Mouse (Mus musculus) G1E (cell line): ENCODE data around the gene Guca1a. TPM values are rescaled to one million over a fixed set of nuclear protein-coding genes. Genes with fewer than 3 reads are reported as not detected.

ENCODE experiments used
- ATAC-seq: 2 replicates; pipeline ENCODE4 v1.8.0; 2016; ENCODE audit warnings: mild to moderate bottlenecking; ENCODE audit not compliant: insufficient number of reproducible peaks, poor library complexity, low FRiP score, severe bottlenecking; ENCODE audit errors: extremely low read depth
- DNase-seq: peaks from one replicate; pipeline ENCODE4 v3.0.0; 2012; ENCODE audit warnings: low spot score
- H3K27me3 ChIP-seq: 2 replicates; pipeline ENCODE4 v1.6.1; 2012; ENCODE audit warnings: mild to moderate bottlenecking, low read length, inconsistent platforms; ENCODE audit not compliant: insufficient read depth
- H3K36me3 ChIP-seq: replicated peaks from 2 replicates; pipeline ENCODE3; 2012; ENCODE audit warnings: mild to moderate bottlenecking, inconsistent platforms
- H3K4me1 ChIP-seq: 2 replicates; pipeline ENCODE4 v1.6.1; 2012; ENCODE audit warnings: low read depth, low read length, inconsistent platforms, mixed read lengths; ENCODE audit not compliant: insufficient read depth
- H3K4me3 ChIP-seq: 2 replicates; pipeline ENCODE4 v1.5.1; 2012; ENCODE audit warnings: low read depth, mild to moderate bottlenecking, inconsistent platforms, low read length, moderate library complexity, mixed read lengths
- H3K9me3 ChIP-seq: replicated peaks from 2 replicates; pipeline ENCODE4 v1.6.1; 2012; ENCODE audit warnings: inconsistent platforms
- CTCF ChIP-seq: IDR thresholded peaks from 2 replicates; pipeline ENCODE4 v1.5.1; 2012; ENCODE audit warnings: low read depth, low read length, inconsistent platforms, mixed read lengths
- GATA1 ChIP-seq: IDR thresholded peaks from 2 replicates; pipeline ENCODE4 v1.6.1; 2012; ENCODE audit warnings: borderline replicate concordance, low read length, inconsistent platforms, mixed read lengths
- GATA2 ChIP-seq: IDR thresholded peaks from 2 replicates; pipeline ENCODE4 v1.6.1; 2012; ENCODE audit warnings: low read depth, low read length, inconsistent platforms, borderline replicate concordance
- POLR2AphosphoS5 ChIP-seq: IDR thresholded peaks from 2 replicates; pipeline ENCODE4 v1.6.1; 2012; ENCODE audit warnings: low read depth, low read length, inconsistent platforms; ENCODE audit not compliant: insufficient replicate concordance
- TAL1 ChIP-seq: conservative IDR thresholded peaks from 2 replicates; pipeline ENCODE4 v1.6.1; 2012; ENCODE audit warnings: low read depth, low read length, inconsistent platforms, mixed read lengths
- polyA plus RNA-seq: library from polyadenylated mRNA; stranded (reverse); fragments of >175 nt; gene quantifications from 2 replicates; pipeline ENCODE4 v1.2.3, GENCODE M21; 2012
- total RNA-seq, 2 experiments: library from RNA; stranded (forward) in 1 of 2; stranded (reverse) in 1 of 2; fragments of 200-1000 nt in 1 of 2; fragments of >200 nt in 1 of 2; fragmentation: Nextera tagmentation in 1 of 2; gene quantifications; 2 replicates each; pipeline ENCODE4 v1.2.3; 2014 to 2017

Guca1a gene
- total and polyA plus RNA-seq, 3 experiments, result 0.08 TPM; not detected in 2

GRCm38 (mm10) chr17:47395376-47395913 lies 4.9 kb downstream of the Guca1a start:
- DNase-seq (peak; percentile 23), ATAC-seq (no peak)
- TF ChIP-seq POLR2AphosphoS5, result no peak
- TF ChIP-seq TAL1, result no peak
- no peak for TF ChIP-seq GATA2
- TF ChIP-seq GATA1, result no peak
- no peak for TF ChIP-seq CTCF
- no peaks in the 10 kb centered on the region for H3K9me3 ChIP-seq
- H3K4me1 ChIP-seq, result peaks cover 14% of the 10 kb centered on the region
- peak overlapping the region; percentile 68 for H3K4me3 ChIP-seq
- H3K36me3 ChIP-seq, result no peaks in the 10 kb centered on the region
- H3K27me3 ChIP-seq, result peaks cover 30% of the 10 kb centered on the region

- TF ChIP-seq TAL1, result no peak
- no peak for TF ChIP-seq GATA2
- TF ChIP-seq GATA1, result no peak
- no peak for TF ChIP-seq CTCF
- no peak for TF ChIP-seq POLR2AphosphoS5
- H3K9me3 ChIP-seq, result no peaks in the 10 kb centered on the region
- DNase-seq, result no peak
- H3K27me3 ChIP-seq, result peaks cover 30% of the 10 kb centered on the region
- H3K36me3 ChIP-seq, result no peaks in the 10 kb centered on the region
- H3K4me3 ChIP-seq, result no peak overlapping the region
- ATAC-seq, result no peak
- H3K4me1 ChIP-seq, result peaks cover 14% of the 10 kb centered on the region
Observed at GRCm38 (mm10) chr17:47394223-47394869, 6.0 kb downstream of the Guca1a start.

- Histone ChIP-seq H3K27me3 (peaks cover 5% of the 10 kb centered on the region; the same call in 1 of the 2 replicates), H3K4me1 (no peaks in the 10 kb centered on the region), H3K36me3 (peaks cover 7% of the 10 kb centered on the region), H3K9me3 (peaks cover 3% of the 10 kb centered on the region), H3K4me3 (no peak overlapping the region)
- no peak for ATAC-seq
- no peak for DNase-seq
- TF ChIP-seq CTCF (peak; percentile 75), TAL1 (no peak)
Observed at GRCm38 (mm10) chr17:47386649-47387048, 13.7 kb downstream of the Guca1a start.

GRCm38 (mm10) chr17:47385145-47385544 lies 15.2 kb downstream of the Guca1a start, which contains the start of gene Guca1b:
Gene Guca1b (plus strand): TSS chr17:47385393.
- Histone ChIP-seq H3K4me3 (no peak within 1 kb of the TSS), H3K27me3 (no peaks in the 10 kb centered on the region), H3K36me3 (peaks cover 22% of the 10 kb centered on the region), H3K9me3 (peaks cover 3% of the 10 kb centered on the region), H3K4me1 (no peaks in the 10 kb centered on the region)
- ATAC-seq, result no peak
- no peak for TF ChIP-seq POLR2AphosphoS5
- TF ChIP-seq TAL1, result no peak
- no peak for TF ChIP-seq GATA2
- TF ChIP-seq CTCF, result no peak
- no peak for TF ChIP-seq GATA1
- DNase-seq, result no peak

GRCm38 (mm10) chr17:47384064-47384463 lies 16.3 kb downstream of the Guca1a start:
- no peak for DNase-seq
- Histone ChIP-seq H3K36me3 (peaks cover 33% of the 10 kb centered on the region), H3K27me3 (no peaks in the 10 kb centered on the region), H3K9me3 (peaks cover 3% of the 10 kb centered on the region), H3K4me3 (no peak overlapping the region), H3K4me1 (no peaks in the 10 kb centered on the region)
- TF ChIP-seq GATA2 (no peak), GATA1 (no peak), TAL1 (no peak), POLR2AphosphoS5 (no peak), CTCF (no peak)
- ATAC-seq, result no peak

- Histone ChIP-seq H3K9me3 (peaks cover 3% of the 10 kb centered on the region), H3K36me3 (peaks cover 40% of the 10 kb centered on the region), H3K4me3 (no peak overlapping the region), H3K4me1 (no peaks in the 10 kb centered on the region), H3K27me3 (no peaks in the 10 kb centered on the region)
- no peak for ATAC-seq
- no peak for DNase-seq
- TF ChIP-seq CTCF, result no peak
- no peak for TF ChIP-seq TAL1
- no peak for TF ChIP-seq GATA2
- no peak for TF ChIP-seq GATA1
- no peak for TF ChIP-seq POLR2AphosphoS5
Observed at GRCm38 (mm10) chr17:47383266-47383665, 17.1 kb downstream of the Guca1a start.
